Mouse (Mus musculus): ENCODE results near the gene Fam104a. TPM values are rescaled to one million over a fixed set of nuclear protein-coding genes. Genes with fewer than 3 reads are reported as not detected.
A peak's percentile ranks its signal among the peaks of the same experiment; 100 is the strongest.

Fam104a gene
- polyA plus RNA-seq, 1 experiment, result 143 TPM

DNA sequence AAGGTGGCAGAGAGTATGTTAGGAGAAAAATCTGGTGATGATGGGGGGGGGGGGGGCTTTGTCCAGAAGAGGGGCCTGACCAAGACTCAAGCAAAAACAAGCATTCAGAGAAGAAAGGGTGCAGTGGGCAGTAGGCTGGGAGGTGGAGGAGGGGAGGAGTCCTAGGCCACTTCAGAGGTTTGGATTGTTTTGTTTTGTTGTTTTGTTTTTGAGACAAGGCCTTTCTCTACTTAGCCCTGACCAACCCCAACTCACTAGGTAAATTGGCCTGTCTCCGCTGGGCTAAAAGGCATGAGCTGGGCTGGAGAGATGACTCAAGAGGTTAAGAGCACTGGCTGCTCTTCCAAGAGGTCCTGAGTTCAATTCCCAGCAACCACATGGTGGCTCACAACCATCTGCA, 27.1 kb upstream of the Fam104a start:
- Histone ChIP-seq H3K27me3 (ENCODE audit: control insufficient read depth, insufficient read depth, low read length) (no peaks in the 10 kb centered on the region), H3K36me3 (ENCODE audit: control insufficient read depth, insufficient read depth, low read length) (no peaks in the 10 kb centered on the region), H3K4me3 (ENCODE audit: control insufficient read depth, low read depth, low read length) (peak overlapping the region; percentile 57; the same call in 1 of the 2 replicates), H3K4me1 (ENCODE audit: control insufficient read depth, insufficient read depth, low read length) (peaks cover 18% of the 10 kb centered on the region), H3K27ac (ENCODE audit: control insufficient read depth, insufficient read depth, low read depth, low read length) (no peak overlapping the region)
- TF ChIP-seq POLR2A (IDR thresholded peaks at IDR 0.05; ENCODE audit: control insufficient read depth, low read depth, low read length), result no peak
- TF ChIP-seq CTCF (IDR thresholded peaks at IDR 0.05; ENCODE audit: control insufficient read depth, insufficient read depth, insufficient replicate concordance, low read depth, low read length), result no peak

DNA sequence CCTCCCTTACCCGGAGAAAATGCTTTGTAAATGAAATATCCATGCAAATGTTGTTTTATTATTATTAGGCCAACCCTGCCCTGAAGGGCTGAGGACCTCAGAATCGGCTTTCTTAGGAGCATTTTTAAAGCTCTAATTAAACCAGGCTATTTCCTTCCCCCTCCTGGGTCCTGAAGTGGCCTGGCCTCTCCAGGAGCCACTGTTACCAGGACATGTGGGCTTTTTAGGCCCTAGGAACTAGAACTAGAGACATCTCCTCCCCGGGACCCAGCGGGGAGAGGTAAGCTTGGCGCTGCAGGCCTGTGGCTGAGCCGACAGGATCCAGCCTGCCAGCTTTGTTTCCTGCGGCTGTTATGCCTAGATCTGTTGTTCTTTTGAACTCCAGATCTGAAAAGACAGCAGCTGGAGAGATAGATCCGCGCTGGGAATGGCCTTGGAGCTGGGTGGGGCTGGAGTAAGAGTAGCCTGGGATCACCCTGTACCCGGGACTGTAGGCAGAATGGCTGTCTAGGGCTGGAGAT, 26.4 kb upstream of the Fam104a start:
- TF ChIP-seq CTCF (IDR thresholded peaks at IDR 0.05; ENCODE audit: control insufficient read depth, insufficient read depth, insufficient replicate concordance, low read depth, low read length) (no peak), POLR2A (IDR thresholded peaks at IDR 0.05; ENCODE audit: control insufficient read depth, low read depth, low read length) (peak; percentile 13; the same call in 1 of the 2 replicates)
- H3K36me3 ChIP-seq (ENCODE audit: control insufficient read depth, insufficient read depth, low read length), result no peaks in the 10 kb centered on the region
- no peaks in the 10 kb centered on the region for H3K27me3 ChIP-seq (ENCODE audit: control insufficient read depth, insufficient read depth, low read length)
- peaks cover 18% of the 10 kb centered on the region for H3K4me1 ChIP-seq (ENCODE audit: control insufficient read depth, insufficient read depth, low read length)
- peak overlapping the region; percentile 57 for H3K4me3 ChIP-seq (ENCODE audit: control insufficient read depth, low read depth, low read length)
- H3K27ac ChIP-seq (ENCODE audit: control insufficient read depth, insufficient read depth, low read depth, low read length), result peak overlapping the region; percentile 74

DNA sequence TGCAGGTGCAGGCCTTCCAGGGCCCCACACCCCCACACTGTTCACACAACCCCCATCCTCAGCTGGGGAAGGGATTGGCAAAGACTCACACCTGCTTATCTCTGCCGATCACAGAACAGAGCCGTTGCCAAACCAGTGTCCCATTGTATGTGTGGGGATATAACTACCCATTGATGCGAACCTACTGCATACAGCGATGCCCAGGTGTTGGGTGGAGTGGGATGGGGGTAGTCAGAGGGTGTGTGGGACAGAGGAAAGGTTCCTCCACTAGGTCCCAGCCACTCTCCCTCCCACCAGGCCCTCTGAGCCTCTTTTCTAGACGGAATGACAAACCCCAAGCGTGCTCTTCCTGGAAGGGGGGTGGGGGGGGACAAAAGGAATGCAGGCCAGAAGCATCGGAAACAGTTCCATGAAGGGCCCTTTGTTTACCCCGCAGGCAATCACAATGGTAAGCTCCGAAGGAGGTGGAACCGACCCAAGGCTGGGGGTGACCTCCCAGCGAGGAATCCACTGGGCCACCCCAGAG, 25.8 kb upstream of the Fam104a start, which contains the start of gene Cpsf4l:
TSS of gene Cpsf4l (minus strand) at position 287 of the 526 bp plus-strand sequence.
- Histone ChIP-seq H3K27me3 (ENCODE audit: control insufficient read depth, insufficient read depth, low read length) (no peaks in the 10 kb centered on the region), H3K27ac (ENCODE audit: control insufficient read depth, insufficient read depth, low read depth, low read length) (peak within 1 kb of the TSS; percentile 74), H3K4me3 (ENCODE audit: control insufficient read depth, low read depth, low read length) (peak within 1 kb of the TSS; percentile 75), H3K4me1 (ENCODE audit: control insufficient read depth, insufficient read depth, low read length) (peaks cover 18% of the 10 kb centered on the region), H3K36me3 (ENCODE audit: control insufficient read depth, insufficient read depth, low read length) (no peaks in the 10 kb centered on the region)
- TF ChIP-seq POLR2A (IDR thresholded peaks at IDR 0.05; ENCODE audit: control insufficient read depth, low read depth, low read length) (no peak), CTCF (IDR thresholded peaks at IDR 0.05; ENCODE audit: control insufficient read depth, insufficient read depth, insufficient replicate concordance, low read depth, low read length) (no peak)

DNA sequence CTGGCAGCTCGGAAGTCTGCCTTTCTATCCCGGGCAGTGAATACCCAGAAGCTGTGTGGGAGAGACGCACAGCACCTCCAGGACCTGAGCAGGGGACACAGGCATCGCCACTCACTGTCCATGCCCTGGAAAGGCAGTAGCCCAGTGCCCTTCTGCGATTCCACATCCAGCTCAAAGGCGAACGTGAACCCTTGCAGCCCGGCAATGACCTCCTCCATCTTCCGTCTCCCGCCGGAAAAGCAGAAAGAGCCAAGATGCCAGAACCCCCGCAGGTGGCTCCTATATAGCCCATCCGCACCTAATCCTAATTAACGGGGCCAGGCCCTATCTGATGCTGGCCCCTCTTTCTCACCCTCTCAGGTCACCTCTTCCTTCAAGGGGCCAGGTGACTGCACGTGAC, 25.3 kb upstream of the Fam104a start:
- TF ChIP-seq CTCF (IDR thresholded peaks at IDR 0.05; ENCODE audit: control insufficient read depth, insufficient read depth, insufficient replicate concordance, low read depth, low read length) (no peak), POLR2A (IDR thresholded peaks at IDR 0.05; ENCODE audit: control insufficient read depth, low read depth, low read length) (no peak)
- Histone ChIP-seq H3K4me1 (ENCODE audit: control insufficient read depth, insufficient read depth, low read length) (peaks cover 18% of the 10 kb centered on the region), H3K36me3 (ENCODE audit: control insufficient read depth, insufficient read depth, low read length) (no peaks in the 10 kb centered on the region), H3K4me3 (ENCODE audit: control insufficient read depth, low read depth, low read length) (peak overlapping the region; percentile 75), H3K27me3 (ENCODE audit: control insufficient read depth, insufficient read depth, low read length) (no peaks in the 10 kb centered on the region), H3K27ac (ENCODE audit: control insufficient read depth, insufficient read depth, low read depth, low read length) (no peak overlapping the region)

DNA sequence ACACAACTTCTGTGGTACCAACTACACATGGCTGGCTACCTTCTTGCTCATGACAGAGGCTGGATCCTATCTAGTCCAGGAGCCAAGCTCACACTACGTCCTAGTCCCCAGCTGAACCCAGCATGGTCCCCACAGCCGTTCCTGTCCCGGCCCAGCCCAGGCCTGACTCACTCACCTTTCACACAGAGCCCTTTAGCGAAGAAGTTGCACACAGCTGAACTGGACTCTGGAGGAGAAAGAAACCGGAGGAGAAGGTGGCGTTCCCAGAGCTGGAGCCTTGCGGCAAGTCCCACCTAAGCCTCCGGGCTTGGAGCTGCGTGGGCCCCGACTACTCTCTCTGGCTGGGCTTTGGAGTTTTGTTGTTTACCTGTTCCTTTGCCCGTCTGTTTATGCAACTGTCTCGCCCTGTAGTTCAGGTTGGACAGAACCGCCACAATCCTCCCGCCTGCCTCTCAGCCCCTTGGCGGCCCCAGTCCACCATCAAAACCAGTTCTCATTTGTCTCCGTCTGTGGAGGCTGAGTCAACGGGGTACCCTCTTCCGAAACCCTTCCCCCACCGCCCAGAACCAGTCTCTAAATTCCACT, 24.8 kb upstream of the Fam104a start:
- TF ChIP-seq CTCF (IDR thresholded peaks at IDR 0.05; ENCODE audit: control insufficient read depth, insufficient read depth, insufficient replicate concordance, low read depth, low read length) (no peak), POLR2A (IDR thresholded peaks at IDR 0.05; ENCODE audit: control insufficient read depth, low read depth, low read length) (no peak)
- no peaks in the 10 kb centered on the region for H3K27me3 ChIP-seq (ENCODE audit: control insufficient read depth, insufficient read depth, low read length)
- H3K27ac ChIP-seq (ENCODE audit: control insufficient read depth, insufficient read depth, low read depth, low read length), result no peak overlapping the region
- H3K36me3 ChIP-seq (ENCODE audit: control insufficient read depth, insufficient read depth, low read length), result no peaks in the 10 kb centered on the region
- peaks cover 20% of the 10 kb centered on the region for H3K4me1 ChIP-seq (ENCODE audit: control insufficient read depth, insufficient read depth, low read length)
- peak overlapping the region; percentile 75 for H3K4me3 ChIP-seq (ENCODE audit: control insufficient read depth, low read depth, low read length)

DNA sequence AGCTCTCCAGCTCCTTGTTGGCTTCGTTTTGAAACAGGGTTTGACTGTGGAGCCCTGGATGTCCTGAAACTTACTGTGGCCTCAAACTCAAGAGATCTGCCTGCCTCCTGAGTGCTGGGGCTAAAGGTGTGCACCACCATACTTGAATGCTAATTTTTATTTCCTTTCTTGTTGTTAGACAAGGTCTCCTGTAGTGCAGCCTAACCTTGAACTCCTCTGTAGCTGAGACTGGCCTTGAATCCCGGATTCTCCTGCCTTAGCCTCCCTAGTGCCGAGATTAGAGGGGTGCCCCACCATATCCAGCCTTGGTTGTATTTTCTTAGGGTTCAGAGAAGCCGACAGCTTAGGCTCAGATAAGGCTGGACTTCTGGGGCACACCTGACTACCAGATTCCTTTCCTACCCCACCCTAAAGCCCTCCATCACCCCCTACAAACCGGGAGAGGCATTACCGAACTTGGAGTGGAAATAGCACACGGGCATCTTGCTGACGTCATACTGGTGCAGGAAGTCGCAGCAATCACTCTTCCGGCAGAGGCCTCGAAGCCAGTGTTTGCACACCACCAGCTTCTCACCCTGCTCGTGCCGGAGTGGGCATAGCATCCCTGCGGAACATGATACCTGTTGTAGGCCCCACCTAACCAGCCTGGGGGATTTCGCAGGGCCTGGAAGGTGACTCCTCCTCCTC, 22.2 kb upstream of the Fam104a start:
- H3K4me3 ChIP-seq (ENCODE audit: control insufficient read depth, low read depth, low read length), result no peak overlapping the region
- H3K36me3 ChIP-seq (ENCODE audit: control insufficient read depth, insufficient read depth, low read length), result no peaks in the 10 kb centered on the region
- peaks cover 20% of the 10 kb centered on the region for H3K4me1 ChIP-seq (ENCODE audit: control insufficient read depth, insufficient read depth, low read length)
- TF ChIP-seq POLR2A (IDR thresholded peaks at IDR 0.05; ENCODE audit: control insufficient read depth, low read depth, low read length) (no peak), CTCF (IDR thresholded peaks at IDR 0.05; ENCODE audit: control insufficient read depth, insufficient read depth, insufficient replicate concordance, low read depth, low read length) (no peak)
- H3K27me3 ChIP-seq (ENCODE audit: control insufficient read depth, insufficient read depth, low read length), result no peaks in the 10 kb centered on the region
- no peak overlapping the region for H3K27ac ChIP-seq (ENCODE audit: control insufficient read depth, insufficient read depth, low read depth, low read length)

DNA sequence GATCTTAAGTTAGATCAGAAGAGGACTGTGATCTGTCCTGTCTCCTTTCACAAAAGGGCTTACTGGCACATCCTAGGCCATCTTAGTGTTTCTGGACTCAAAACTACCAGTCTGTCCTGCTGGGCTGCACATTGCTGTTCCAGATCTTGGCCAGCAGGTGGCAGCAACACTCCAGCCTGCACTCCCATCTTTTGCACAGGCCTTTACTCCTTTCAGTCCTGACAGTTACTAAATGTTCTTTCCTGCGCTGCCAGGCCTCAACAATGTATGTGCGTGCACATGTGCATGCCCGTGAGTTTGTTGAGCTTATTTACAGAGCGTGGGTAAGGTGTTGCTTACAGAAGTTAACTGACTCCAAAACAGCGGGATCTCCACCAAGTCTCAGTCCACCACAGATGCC, 19.8 kb upstream of the Fam104a start:
- Histone ChIP-seq H3K27me3 (ENCODE audit: control insufficient read depth, insufficient read depth, low read length) (no peaks in the 10 kb centered on the region), H3K4me3 (ENCODE audit: control insufficient read depth, low read depth, low read length) (no peak overlapping the region), H3K4me1 (ENCODE audit: control insufficient read depth, insufficient read depth, low read length) (peaks cover 2% of the 10 kb centered on the region; the same call in 1 of the 2 replicates), H3K27ac (ENCODE audit: control insufficient read depth, insufficient read depth, low read depth, low read length) (no peak overlapping the region), H3K36me3 (ENCODE audit: control insufficient read depth, insufficient read depth, low read length) (no peaks in the 10 kb centered on the region)
- TF ChIP-seq POLR2A (IDR thresholded peaks at IDR 0.05; ENCODE audit: control insufficient read depth, low read depth, low read length) (no peak), CTCF (IDR thresholded peaks at IDR 0.05; ENCODE audit: control insufficient read depth, insufficient read depth, insufficient replicate concordance, low read depth, low read length) (peak; percentile 98; the same call in 1 of the 2 replicates)

Measured in testis, adult 2 months (tissue).